Mouse (Mus musculus) stomach, postnatal 0 days (tissue): ENCODE data around the gene Bap1. TPM values are rescaled to one million over a fixed set of nuclear protein-coding genes. Genes with fewer than 3 reads are reported as not detected.

Source experiments
- ATAC-seq: fragments of 200-750 bp; cut with Nextera tagmentation; 2 replicates; pipeline ENCODE4 v1.8.0; 2017; ENCODE audit not compliant: low FRiP score, low TSS enrichment
- DNase-seq: peaks from one replicate; pipeline ENCODE4 v3.0.0-alpha.2; 2016; ENCODE audit warnings: low spot score
- H3K27ac ChIP-seq: fragments of 300-500 bp; sonication (generic); replicated peaks from 2 replicates; pipeline ENCODE4 v1.5.1; 2014; ENCODE audit warnings: mild to moderate bottlenecking, control low read depth
- H3K27me3 ChIP-seq: fragments of 300-500 bp; sonication (generic); 2 replicates; pipeline ENCODE4 v1.6.1; 2014; ENCODE audit warnings: low read length; ENCODE audit not compliant: control insufficient read depth, insufficient read depth
- H3K36me3 ChIP-seq: fragments of 300-500 bp; sonication (generic); 2 replicates; pipeline ENCODE4 v1.6.1; 2014; ENCODE audit warnings: low read length, mixed read lengths; ENCODE audit not compliant: control insufficient read depth, insufficient read depth
- H3K4me1 ChIP-seq: fragments of 300-500 bp; sonication (generic); replicated peaks from 2 replicates; pipeline ENCODE4 v1.6.1; 2014; ENCODE audit warnings: antibody characterized with exemption; ENCODE audit not compliant: control insufficient read depth, insufficient read depth
- H3K4me2 ChIP-seq: fragments of 300-500 bp; sonication (generic); replicated peaks from 2 replicates; pipeline ENCODE4 v1.6.1; 2014; ENCODE audit warnings: low read depth, mild to moderate bottlenecking, control low read depth, moderate library complexity
- H3K4me3 ChIP-seq: fragments of 300-500 bp; sonication (generic); 2 replicates; pipeline ENCODE4 v1.5.1; 2014; ENCODE audit warnings: low read depth, low read length, control low read depth
- H3K9ac ChIP-seq: fragments of 300-500 bp; sonication (generic); 2 replicates; pipeline ENCODE4 v1.6.1; 2014; ENCODE audit warnings: mild to moderate bottlenecking, low read length, control low read depth, mixed read lengths
- H3K9me3 ChIP-seq: fragments of 300-500 bp; sonication (generic); 2 replicates; pipeline ENCODE4 v1.6.1; 2016; ENCODE audit warnings: low read length; ENCODE audit not compliant: control insufficient read depth
- CTCF ChIP-seq: IDR thresholded peaks from 2 replicates; pipeline ENCODE4 v1.5.1; 2016; ENCODE audit warnings: antibody characterized with exemption, low read depth, mild to moderate bottlenecking, moderate library complexity
- EP300 ChIP-seq: optimal IDR thresholded peaks from 2 replicates; pipeline ENCODE3; 2016; ENCODE audit warnings: antibody characterized with exemption
- WGBS: fragments of 180-500 bp; shearing (Covaris S2); extraction: QIAGEN DNeasy Blood & Tissue Kit; methylation state at CpG from one replicate; pipeline ENCODE4 v1.1.7; 2014; 5-methylcytosine and 5-hydroxymethylcytosine counted together
- polyA plus RNA-seq: library from polyadenylated mRNA; unstranded; fragments of >200 nt; fragmentation: Nextera tagmentation; extraction: Ambion mirVana; gene quantifications from 2 replicates; pipeline ENCODE4 v1.2.1, GENCODE M21; 2015

Gene Bap1
- polyA plus RNA-seq, 1 experiment from 2014 or later, result 22.5 TPM

- 76% methylated on average over 5 of the region's 5 CpGs for WGBS
- no peak for TF ChIP-seq EP300
- TF ChIP-seq CTCF, result no peak
- Histone ChIP-seq H3K9me3 (no peaks in the 10 kb centered on the region), H3K4me3 (peak overlapping the region; percentile 99), H3K9ac (peak overlapping the region; percentile 99), H3K4me1 (no peaks in the 10 kb centered on the region), H3K4me2 (peak overlapping the region; percentile 86), H3K27me3 (no peaks in the 10 kb centered on the region), H3K27ac (no peak overlapping the region), H3K36me3 (peaks cover 24% of the 10 kb centered on the region)
- DNase-seq, result no peak
- ATAC-seq, result no peak
These were observed 841 bp downstream of the Bap1 start for GRCm38 (mm10) chr14:31252091-31252490.

GRCm38 (mm10) chr14:31258476-31259050 lies 7.3 kb downstream of the Bap1 start:
- Histone ChIP-seq H3K27me3 (no peaks in the 10 kb centered on the region), H3K4me2 (no peak overlapping the region), H3K4me1 (no peaks in the 10 kb centered on the region), H3K4me3 (no peak overlapping the region), H3K36me3 (peaks cover 54% of the 10 kb centered on the region), H3K9me3 (no peaks in the 10 kb centered on the region), H3K27ac (no peak overlapping the region), H3K9ac (no peak overlapping the region)
- DNase-seq (no peak), ATAC-seq (no peak)
- WGBS, result 92% methylated on average over 14 of the region's 14 CpGs
- no peak for TF ChIP-seq CTCF
- TF ChIP-seq EP300, result no peak

- TF ChIP-seq EP300 (no peak), CTCF (no peak)
- WGBS, result 95% methylated on average over 4 of the region's 4 CpGs
- H3K4me3 ChIP-seq, result no peak overlapping the region
- H3K4me1 ChIP-seq, result no peaks in the 10 kb centered on the region
- no peaks in the 10 kb centered on the region for H3K9me3 ChIP-seq
- H3K4me2 ChIP-seq, result no peak overlapping the region
- H3K36me3 ChIP-seq, result peaks cover 44% of the 10 kb centered on the region
- ATAC-seq (no peak), DNase-seq (no peak)
- no peaks in the 10 kb centered on the region for H3K27me3 ChIP-seq
- no peak overlapping the region for H3K9ac ChIP-seq
- H3K27ac ChIP-seq, result no peak overlapping the region
These were observed 9.1 kb downstream of the Bap1 start for GRCm38 (mm10) chr14:31260374-31260773.

GRCm38 (mm10) chr14:31260932-31261331 lies 9.7 kb downstream of the Bap1 start:
- ATAC-seq, result no peak
- TF ChIP-seq EP300, result no peak
- no peak for TF ChIP-seq CTCF
- H3K36me3 ChIP-seq, result peaks cover 40% of the 10 kb centered on the region

GRCm38 (mm10) chr14:31267649-31268048 lies 16.4 kb downstream of the Bap1 start:
- DNase-seq (no peak), ATAC-seq (no peak)
- H3K4me2 ChIP-seq, result no peak overlapping the region
- peaks cover 2% of the 10 kb centered on the region; the same call in 1 of the 2 replicates for H3K4me1 ChIP-seq
- no peak overlapping the region for H3K4me3 ChIP-seq
- H3K9me3 ChIP-seq, result no peaks in the 10 kb centered on the region
- H3K27me3 ChIP-seq, result no peaks in the 10 kb centered on the region
- no peak for TF ChIP-seq CTCF
- TF ChIP-seq EP300, result no peak
- H3K27ac ChIP-seq, result no peak overlapping the region
- no peak overlapping the region for H3K9ac ChIP-seq
- H3K36me3 ChIP-seq, result no peaks in the 10 kb centered on the region
- 81% methylated on average over 11 of the region's 11 CpGs for WGBS

More at GRCm38 (mm10) chr14:31260932-31261331, 9.7 kb downstream of the Bap1 start:
- Histone ChIP-seq H3K9me3 (no peaks in the 10 kb centered on the region), H3K9ac (no peak overlapping the region), H3K4me3 (no peak overlapping the region), H3K4me1 (no peaks in the 10 kb centered on the region), H3K27ac (no peak overlapping the region), H3K4me2 (no peak overlapping the region), H3K27me3 (no peaks in the 10 kb centered on the region)
- DNase-seq, result no peak
- 92% methylated on average over 9 of the region's 9 CpGs for WGBS

- H3K27me3 ChIP-seq, result no peaks in the 10 kb centered on the region
- no peaks in the 10 kb centered on the region for H3K9me3 ChIP-seq
- no peak overlapping the region for H3K4me2 ChIP-seq
- no peak for ATAC-seq
- 69% methylated on average over 9 of the region's 9 CpGs for WGBS
- no peak for TF ChIP-seq EP300
- no peak for TF ChIP-seq CTCF
- H3K27ac ChIP-seq, result no peak overlapping the region
- DNase-seq, result no peak
- H3K36me3 ChIP-seq, result no peaks in the 10 kb centered on the region
- peak overlapping the region; percentile 51; the same call in 1 of the 2 replicates for H3K9ac ChIP-seq
- H3K4me1 ChIP-seq, result peaks cover 2% of the 10 kb centered on the region; the same call in 1 of the 2 replicates
- no peak overlapping the region for H3K4me3 ChIP-seq
These were observed 17.2 kb downstream of the Bap1 start for GRCm38 (mm10) chr14:31268301-31269001.
